Mouse (Mus musculus): ENCODE measurements around the gene Kcnk4. TPM values are rescaled to one million over a fixed set of nuclear protein-coding genes. Genes with fewer than 3 reads are reported as not detected.

Kcnk4 gene
- polyA plus RNA-seq, 1 experiment from 2014 or later, result 0.46 TPM

DNA sequence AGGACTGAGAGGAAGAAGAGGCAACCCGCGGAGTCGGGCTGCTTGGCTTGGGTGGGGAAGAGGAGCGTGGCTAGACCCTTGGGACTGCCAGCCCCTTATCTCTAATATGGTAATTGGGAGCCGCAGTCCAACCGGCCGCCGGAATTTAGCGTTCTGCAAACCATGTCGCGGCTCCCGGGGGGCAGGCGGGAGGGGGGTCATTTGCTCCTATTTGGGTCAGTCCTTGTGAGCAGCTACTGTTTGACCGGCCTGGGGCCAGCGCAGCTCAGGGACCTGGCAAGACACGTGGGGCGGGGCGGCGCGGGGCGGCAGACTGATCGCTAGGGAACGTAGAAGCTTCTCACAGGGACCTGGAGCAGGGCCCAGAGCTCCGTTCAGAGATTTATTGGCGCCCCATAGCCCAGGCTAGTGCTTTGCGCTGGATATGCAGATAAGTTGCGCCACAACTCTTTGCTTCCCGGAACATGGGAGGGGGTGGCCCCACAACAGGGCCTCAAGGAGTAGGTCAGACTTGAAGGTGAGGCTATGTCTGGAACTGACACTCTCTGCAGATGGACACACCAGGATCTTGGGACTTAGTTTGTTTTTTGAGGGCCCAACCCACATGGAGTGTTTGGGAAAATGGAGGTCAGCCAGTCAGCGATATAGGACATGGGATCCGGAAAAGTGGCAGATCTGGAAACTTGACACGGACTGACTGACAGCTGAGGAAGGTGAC is 17.8 kb upstream of the Kcnk4 start:
- peak overlapping the region; percentile 94 for H3K4me2 ChIP-seq
- peak overlapping the region; percentile 96 for H3K27ac ChIP-seq (ENCODE audit: low read depth, low read length)
- peak; percentile 37 for ATAC-seq (replicated peaks; ENCODE audit: insufficient number of reproducible peaks, low FRiP score, low TSS enrichment)
- H3K9me3 ChIP-seq (replicated peaks; ENCODE audit: control insufficient read depth, low read length), result no peaks in the 10 kb centered on the region
- peak overlapping the region; percentile 83 for H3K9ac ChIP-seq (ENCODE audit: low read depth, low read length)
- peaks cover 11% of the 10 kb centered on the region for H3K36me3 ChIP-seq (ENCODE audit: control insufficient read depth, insufficient read depth, low read length)
- H3K4me3 ChIP-seq (ENCODE audit: low read depth, low read length), result peak overlapping the region; percentile 70
- under 1% methylated on average over 31 of the region's 31 CpGs for WGBS (ENCODE audit: insufficient replicate concordance)
- H3K4me1 ChIP-seq (ENCODE audit: control insufficient read depth, insufficient read depth, low read length), result peaks cover 32% of the 10 kb centered on the region
- no peaks in the 10 kb centered on the region for H3K27me3 ChIP-seq (ENCODE audit: control insufficient read depth, insufficient read depth, low read length)

DNA sequence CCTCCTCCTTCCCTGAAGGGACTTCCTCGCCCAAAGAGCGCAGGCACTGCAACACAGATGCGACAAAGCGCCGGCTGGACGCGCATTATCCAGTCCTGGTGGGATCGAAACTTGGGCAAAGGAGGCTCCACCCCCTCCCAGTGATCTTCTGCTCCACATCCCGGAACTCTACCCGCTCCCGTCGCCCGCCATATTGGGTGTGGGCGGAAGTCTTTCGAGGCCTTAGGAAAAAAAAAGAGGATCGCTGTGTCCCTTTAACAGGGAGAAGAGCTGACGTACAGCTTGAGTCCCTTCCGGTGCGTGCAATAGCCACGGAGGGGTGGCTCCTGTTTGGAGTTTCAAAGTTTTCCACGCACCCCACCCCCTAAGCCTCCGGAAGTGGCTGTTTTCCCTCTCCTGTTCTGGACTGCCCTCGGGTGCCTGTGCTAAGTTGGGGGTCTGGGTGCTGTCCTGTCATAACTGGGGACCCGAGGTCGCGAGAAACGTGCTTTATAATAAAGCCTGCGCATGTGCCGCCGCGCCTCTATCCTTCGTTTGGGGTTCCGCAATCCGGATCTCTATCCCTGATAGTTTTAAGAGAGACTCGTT is 17.2 kb upstream of the Kcnk4 start:
- Histone ChIP-seq H3K9me3 (replicated peaks; ENCODE audit: control insufficient read depth, low read length) (no peaks in the 10 kb centered on the region), H3K4me3 (ENCODE audit: low read depth, low read length) (peak overlapping the region; percentile 70), H3K27ac (ENCODE audit: low read depth, low read length) (peak overlapping the region; percentile 96), H3K36me3 (ENCODE audit: control insufficient read depth, insufficient read depth, low read length) (peaks cover 7% of the 10 kb centered on the region), H3K4me1 (ENCODE audit: control insufficient read depth, insufficient read depth, low read length) (peaks cover 32% of the 10 kb centered on the region), H3K9ac (ENCODE audit: low read depth, low read length) (peak overlapping the region; percentile 83), H3K4me2 (peak overlapping the region; percentile 94), H3K27me3 (ENCODE audit: control insufficient read depth, insufficient read depth, low read length) (no peaks in the 10 kb centered on the region)
- 0% methylated on average over 35 of the region's 35 CpGs for WGBS (ENCODE audit: insufficient replicate concordance)
- ATAC-seq (replicated peaks; ENCODE audit: insufficient number of reproducible peaks, low FRiP score, low TSS enrichment), result peak; percentile 70

DNA sequence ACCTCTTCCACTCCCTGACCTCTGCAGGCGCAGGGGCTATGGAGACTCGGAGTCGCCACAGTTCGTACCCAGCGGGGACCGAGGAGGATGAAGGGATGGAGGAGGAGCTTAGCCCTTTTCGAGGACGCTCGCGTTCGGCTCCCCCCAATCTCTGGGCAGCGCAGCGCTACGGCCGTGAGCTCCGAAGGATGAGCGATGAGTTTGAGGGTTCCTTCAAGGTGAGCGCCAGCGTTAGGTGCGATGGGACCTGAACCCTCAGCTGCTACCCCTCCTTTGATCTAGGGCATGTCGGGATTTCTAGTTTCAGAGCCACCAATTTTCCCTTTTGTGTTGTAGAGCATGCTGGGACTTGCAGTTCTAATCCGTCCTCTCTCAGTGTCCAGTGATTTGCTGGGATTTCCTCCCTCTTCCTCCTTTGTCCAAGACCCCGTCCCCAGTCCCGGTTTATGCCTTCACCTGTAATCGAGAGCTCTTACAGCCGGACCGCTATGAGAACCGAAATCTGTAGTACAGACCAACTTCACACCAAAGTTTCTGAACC is 16.4 kb upstream of the Kcnk4 start:
- peak; percentile 5; the same call in 1 of the 2 replicates for ATAC-seq (replicated peaks; ENCODE audit: insufficient number of reproducible peaks, low FRiP score, low TSS enrichment)
- 0 out of 2 replicates have a peak, but pooled peaks cover 7% of the 10 kb centered on the region for H3K36me3 ChIP-seq (ENCODE audit: control insufficient read depth, insufficient read depth, low read length)
- WGBS (ENCODE audit: insufficient replicate concordance), result under 1% methylated on average over 28 of the region's 28 CpGs

DNA sequence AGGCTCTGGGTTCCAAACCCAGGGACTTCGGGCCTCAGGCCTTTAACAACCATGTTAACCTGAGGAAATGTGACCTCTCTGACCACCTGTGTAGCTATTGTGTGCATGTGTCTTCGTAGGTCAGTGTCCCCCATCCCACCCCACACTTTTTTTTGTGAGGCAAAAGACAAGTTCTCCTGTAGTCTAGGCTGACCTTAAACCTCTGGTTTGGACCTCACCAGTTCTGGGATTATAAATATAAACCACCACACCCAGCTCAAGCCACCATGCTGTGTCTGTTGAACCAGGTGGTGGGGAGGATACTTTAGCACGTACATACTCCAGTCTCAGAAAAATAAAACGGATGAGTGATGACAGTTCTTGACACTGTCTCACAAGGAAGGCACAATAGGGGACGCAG is 15.6 kb upstream of the Kcnk4 start:
- Histone ChIP-seq H3K9me3 (replicated peaks; ENCODE audit: control insufficient read depth, low read length) (no peaks in the 10 kb centered on the region), H3K36me3 (ENCODE audit: control insufficient read depth, insufficient read depth, low read length) (0 out of 2 replicates have a peak, but pooled peaks cover 3% of the 10 kb centered on the region), H3K4me2 (peak overlapping the region; percentile 94), H3K27ac (ENCODE audit: low read depth, low read length) (peak overlapping the region; percentile 96; the same call in 1 of the 2 replicates), H3K9ac (ENCODE audit: low read depth, low read length) (peak overlapping the region; percentile 83; the same call in 1 of the 2 replicates), H3K4me1 (ENCODE audit: control insufficient read depth, insufficient read depth, low read length) (peaks cover 22% of the 10 kb centered on the region), H3K4me3 (ENCODE audit: low read depth, low read length) (peak overlapping the region; percentile 70), H3K27me3 (ENCODE audit: control insufficient read depth, insufficient read depth, low read length) (no peaks in the 10 kb centered on the region)
- no peak for ATAC-seq (replicated peaks; ENCODE audit: insufficient number of reproducible peaks, low FRiP score, low TSS enrichment)
- 58% methylated on average over 5 of the region's 5 CpGs for WGBS (ENCODE audit: insufficient replicate concordance)

More for the DNA sequence above, 16.4 kb upstream of the Kcnk4 start:
- peak overlapping the region; percentile 96 for H3K27ac ChIP-seq (ENCODE audit: low read depth, low read length)
- H3K9me3 ChIP-seq (replicated peaks; ENCODE audit: control insufficient read depth, low read length), result no peaks in the 10 kb centered on the region
- H3K9ac ChIP-seq (ENCODE audit: low read depth, low read length), result peak overlapping the region; percentile 83
- peaks cover 29% of the 10 kb centered on the region for H3K4me1 ChIP-seq (ENCODE audit: control insufficient read depth, insufficient read depth, low read length)
- H3K4me2 ChIP-seq, result peak overlapping the region; percentile 94
- no peaks in the 10 kb centered on the region for H3K27me3 ChIP-seq (ENCODE audit: control insufficient read depth, insufficient read depth, low read length)
- peak overlapping the region; percentile 70 for H3K4me3 ChIP-seq (ENCODE audit: low read depth, low read length)

DNA sequence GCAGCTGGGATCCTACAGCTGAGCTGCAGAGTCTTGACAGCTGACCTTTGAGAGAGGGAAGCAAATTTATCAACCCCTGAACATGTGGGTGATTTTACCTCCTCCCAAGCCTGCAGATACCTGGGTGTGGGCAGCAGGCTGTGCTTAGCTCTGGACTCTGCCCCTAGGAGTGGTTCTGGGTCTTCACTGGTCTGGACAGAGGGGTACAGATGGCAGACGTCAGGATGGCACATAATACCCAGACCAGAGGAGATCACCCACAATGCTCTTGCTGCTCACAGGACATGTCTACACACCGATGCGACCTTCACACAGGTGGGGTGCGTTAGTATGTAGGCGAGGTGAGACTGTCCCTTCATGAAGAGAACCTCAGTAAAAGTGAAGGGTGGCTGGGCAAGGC is 15.2 kb upstream of the Kcnk4 start:
- no peak overlapping the region for H3K4me3 ChIP-seq (ENCODE audit: low read depth, low read length)
- 0 out of 2 replicates have a peak overlapping the region, but pooled peaks have one; percentile 12 for H3K9ac ChIP-seq (ENCODE audit: low read depth, low read length)
- no peak for ATAC-seq (replicated peaks; ENCODE audit: insufficient number of reproducible peaks, low FRiP score, low TSS enrichment)
- no peaks in the 10 kb centered on the region for H3K9me3 ChIP-seq (replicated peaks; ENCODE audit: control insufficient read depth, low read length)
- H3K27ac ChIP-seq (ENCODE audit: low read depth, low read length), result no peak overlapping the region
- H3K4me1 ChIP-seq (ENCODE audit: control insufficient read depth, insufficient read depth, low read length), result peaks cover 20% of the 10 kb centered on the region
- WGBS (ENCODE audit: insufficient replicate concordance), result 85% methylated on average over 5 of the region's 5 CpGs
- H3K36me3 ChIP-seq (ENCODE audit: control insufficient read depth, insufficient read depth, low read length), result no peaks in the 10 kb centered on the region
- H3K4me2 ChIP-seq, result no peak overlapping the region
- no peaks in the 10 kb centered on the region for H3K27me3 ChIP-seq (ENCODE audit: control insufficient read depth, insufficient read depth, low read length)

DNA sequence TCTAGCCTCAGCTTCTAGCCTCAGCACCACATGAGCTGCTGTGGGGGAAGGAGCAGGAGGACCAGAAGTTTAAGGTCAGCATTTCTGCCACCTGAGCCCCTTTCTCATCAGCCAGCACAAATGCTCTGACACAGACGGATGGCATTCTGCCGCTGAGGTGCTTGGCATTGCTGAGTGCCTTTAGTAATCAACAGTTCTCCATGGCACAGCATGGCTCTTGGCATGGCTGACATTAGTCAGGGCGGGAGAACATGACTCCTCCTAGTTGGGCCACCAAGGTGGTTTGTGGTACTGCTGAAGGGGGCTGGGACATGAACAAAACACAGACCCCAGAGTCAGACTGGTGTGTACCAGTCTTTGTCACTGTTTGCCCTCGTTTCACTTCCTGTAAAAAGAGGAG is 13.9 kb upstream of the Kcnk4 start:
- WGBS (ENCODE audit: insufficient replicate concordance), result 81% methylated on average over 4 of the region's 4 CpGs

DNA sequence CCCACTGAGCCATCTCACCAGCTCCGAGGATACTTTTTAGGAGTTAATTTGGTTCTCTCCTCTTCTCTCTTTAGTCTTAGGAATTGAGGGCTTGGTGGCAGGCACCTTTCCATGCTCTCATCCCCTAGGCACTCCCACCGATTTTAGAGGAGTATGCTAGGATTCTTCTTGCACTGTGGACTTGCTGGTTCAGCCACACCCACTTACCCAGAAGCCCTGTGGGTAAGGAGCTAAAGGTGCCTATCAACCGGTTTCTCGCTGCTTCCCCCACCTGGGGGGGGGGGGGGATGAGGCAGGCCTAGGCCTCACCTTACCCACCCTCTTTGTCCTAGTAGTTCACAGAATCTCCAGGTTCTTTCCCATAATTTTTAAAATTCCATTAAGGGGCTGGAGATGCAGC is 13.4 kb upstream of the Kcnk4 start:
- no peak for ATAC-seq (replicated peaks; ENCODE audit: insufficient number of reproducible peaks, low FRiP score, low TSS enrichment)
- Histone ChIP-seq H3K36me3 (ENCODE audit: control insufficient read depth, insufficient read depth, low read length) (no peaks in the 10 kb centered on the region), H3K9me3 (replicated peaks; ENCODE audit: control insufficient read depth, low read length) (no peaks in the 10 kb centered on the region), H3K9ac (ENCODE audit: low read depth, low read length) (no peak overlapping the region), H3K27ac (ENCODE audit: low read depth, low read length) (no peak overlapping the region), H3K4me3 (ENCODE audit: low read depth, low read length) (no peak overlapping the region), H3K27me3 (ENCODE audit: control insufficient read depth, insufficient read depth, low read length) (no peaks in the 10 kb centered on the region), H3K4me2 (no peak overlapping the region), H3K4me1 (ENCODE audit: control insufficient read depth, insufficient read depth, low read length) (peaks cover 19% of the 10 kb centered on the region)
- 60% methylated on average over 4 of the region's 4 CpGs for WGBS (ENCODE audit: insufficient replicate concordance)

More for the DNA sequence above, 13.9 kb upstream of the Kcnk4 start:
- Histone ChIP-seq H3K4me3 (ENCODE audit: low read depth, low read length) (no peak overlapping the region), H3K27me3 (ENCODE audit: control insufficient read depth, insufficient read depth, low read length) (no peaks in the 10 kb centered on the region), H3K27ac (ENCODE audit: low read depth, low read length) (no peak overlapping the region), H3K9me3 (replicated peaks; ENCODE audit: control insufficient read depth, low read length) (no peaks in the 10 kb centered on the region), H3K4me1 (ENCODE audit: control insufficient read depth, insufficient read depth, low read length) (peaks cover 19% of the 10 kb centered on the region), H3K4me2 (no peak overlapping the region), H3K36me3 (ENCODE audit: control insufficient read depth, insufficient read depth, low read length) (no peaks in the 10 kb centered on the region), H3K9ac (ENCODE audit: low read depth, low read length) (no peak overlapping the region)
- ATAC-seq (replicated peaks; ENCODE audit: insufficient number of reproducible peaks, low FRiP score, low TSS enrichment), result no peak

DNA sequence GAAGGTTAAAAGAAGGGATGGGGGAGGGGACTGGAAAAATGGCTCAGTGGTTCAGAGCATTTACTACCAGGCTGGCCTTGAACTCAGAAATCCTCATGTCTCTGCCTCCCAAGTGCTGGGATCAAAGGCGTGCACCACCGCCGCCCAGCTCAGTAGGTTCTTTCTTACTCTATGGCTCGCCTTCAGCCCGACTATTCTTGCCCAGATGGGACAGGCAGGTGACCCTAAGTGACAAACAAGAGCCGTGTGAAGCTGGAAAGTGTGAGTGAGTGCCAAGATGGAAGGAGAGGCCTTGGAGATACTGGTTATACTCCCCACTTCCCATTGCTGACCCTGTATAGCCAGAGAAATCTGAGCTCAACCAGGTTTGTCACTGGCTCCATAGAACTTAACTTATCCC is 9.4 kb upstream of the Kcnk4 start:
- WGBS (ENCODE audit: insufficient replicate concordance), result 85% methylated on average over 6 of the region's 6 CpGs
- Histone ChIP-seq H3K36me3 (ENCODE audit: control insufficient read depth, insufficient read depth, low read length) (no peaks in the 10 kb centered on the region), H3K9me3 (replicated peaks; ENCODE audit: control insufficient read depth, low read length) (no peaks in the 10 kb centered on the region), H3K27ac (ENCODE audit: low read depth, low read length) (no peak overlapping the region), H3K4me1 (ENCODE audit: control insufficient read depth, insufficient read depth, low read length) (peaks cover 18% of the 10 kb centered on the region), H3K9ac (ENCODE audit: low read depth, low read length) (no peak overlapping the region), H3K4me3 (ENCODE audit: low read depth, low read length) (no peak overlapping the region), H3K4me2 (no peak overlapping the region), H3K27me3 (ENCODE audit: control insufficient read depth, insufficient read depth, low read length) (no peaks in the 10 kb centered on the region)
- ATAC-seq (replicated peaks; ENCODE audit: insufficient number of reproducible peaks, low FRiP score, low TSS enrichment), result no peak
